Mouse (Mus musculus): ENCODE measurements around the gene Gcnt4.

DNA sequence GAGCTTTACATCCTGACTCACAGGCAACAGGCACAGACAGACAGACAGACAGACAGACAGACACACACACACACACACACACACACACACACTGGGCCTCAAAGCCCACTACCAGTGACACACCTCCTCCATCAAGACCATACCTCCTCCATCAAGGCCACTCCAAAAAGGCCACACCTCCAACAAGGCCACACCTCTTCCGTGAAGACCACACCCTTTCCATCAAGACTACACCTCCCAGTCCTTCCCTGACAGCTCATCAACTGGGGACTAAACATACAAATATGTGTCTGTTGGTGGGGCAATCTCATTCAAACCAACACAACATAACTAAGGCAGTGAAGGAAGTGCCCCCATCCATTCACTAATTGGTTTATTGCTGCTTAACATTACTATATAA, 72.6 kb downstream of the Gcnt4 start:
- no peak for TF ChIP-seq POLR2A (IDR thresholded peaks at IDR 0.05; ENCODE audit: insufficient read depth, low read depth, low read length)
- no peak for TF ChIP-seq CTCF (IDR thresholded peaks at IDR 0.05; ENCODE audit: insufficient read depth, low read depth, low read length)
